Mouse (Mus musculus) layer of hippocampus, adult 8-10 months (tissue): ENCODE measurements at regions not wholly inside any gene's neighbourhood (a gene's known extent, or its start where the extent isn't known, plus 50 kb on each side); places are given as distances from the start of the nearest gene placed in this dataset.

ENCODE experiments used
- DNase-seq, 2 experiments: peaks; one replicate each; pipeline ENCODE4 v3.0.0; 2022; ENCODE audit warnings: low spot score in 2 of 2

DNA sequence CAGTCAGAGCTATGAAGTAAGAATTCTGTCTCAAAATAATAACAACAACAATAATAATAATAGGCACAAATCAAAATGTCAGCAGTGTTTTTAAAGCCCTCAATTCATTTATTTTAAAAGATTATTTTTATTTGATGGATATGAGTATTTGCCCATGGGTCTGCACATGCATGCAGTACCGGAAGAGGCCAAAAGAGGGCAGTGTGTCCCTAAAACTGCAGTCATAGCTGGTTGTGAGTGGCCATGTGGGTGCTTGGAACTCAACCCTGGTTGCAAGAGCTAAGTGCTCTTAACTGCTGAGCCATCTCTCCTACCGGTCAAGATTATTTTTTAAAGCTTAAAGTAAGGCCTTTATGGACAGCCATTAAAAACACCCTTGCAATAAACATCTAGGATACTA, 439.1 kb upstream of the Jarid2 start:
- DNase-seq: no peak

DNA sequence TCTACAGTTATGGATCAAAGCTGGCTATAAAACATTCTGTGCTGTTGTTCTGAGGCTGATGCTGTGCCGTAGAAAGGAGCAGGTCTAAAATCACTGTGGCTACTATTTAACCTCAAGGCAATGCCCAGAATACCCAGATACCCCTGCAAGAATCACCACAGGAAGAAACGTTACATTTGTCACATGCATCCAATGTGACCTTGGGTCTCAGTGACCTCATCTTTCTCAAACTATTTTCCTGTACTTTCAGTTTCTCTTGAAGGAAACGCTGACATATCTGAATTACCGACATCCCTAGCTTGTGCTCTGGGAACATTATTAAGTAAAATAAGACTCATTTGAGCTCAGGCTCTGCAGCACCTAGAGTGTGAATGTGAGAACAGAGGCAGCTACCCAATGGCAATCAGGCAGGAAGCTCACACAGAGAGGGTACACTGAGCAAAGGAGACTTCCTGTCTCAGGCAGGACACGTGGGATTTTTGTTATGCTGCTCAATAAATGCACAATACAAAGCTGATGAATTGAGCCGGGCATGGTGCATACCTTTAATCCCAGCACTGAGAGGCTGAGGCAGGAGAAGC, 436.7 kb upstream of the Jarid2 start:
- no peak for DNase-seq

DNA sequence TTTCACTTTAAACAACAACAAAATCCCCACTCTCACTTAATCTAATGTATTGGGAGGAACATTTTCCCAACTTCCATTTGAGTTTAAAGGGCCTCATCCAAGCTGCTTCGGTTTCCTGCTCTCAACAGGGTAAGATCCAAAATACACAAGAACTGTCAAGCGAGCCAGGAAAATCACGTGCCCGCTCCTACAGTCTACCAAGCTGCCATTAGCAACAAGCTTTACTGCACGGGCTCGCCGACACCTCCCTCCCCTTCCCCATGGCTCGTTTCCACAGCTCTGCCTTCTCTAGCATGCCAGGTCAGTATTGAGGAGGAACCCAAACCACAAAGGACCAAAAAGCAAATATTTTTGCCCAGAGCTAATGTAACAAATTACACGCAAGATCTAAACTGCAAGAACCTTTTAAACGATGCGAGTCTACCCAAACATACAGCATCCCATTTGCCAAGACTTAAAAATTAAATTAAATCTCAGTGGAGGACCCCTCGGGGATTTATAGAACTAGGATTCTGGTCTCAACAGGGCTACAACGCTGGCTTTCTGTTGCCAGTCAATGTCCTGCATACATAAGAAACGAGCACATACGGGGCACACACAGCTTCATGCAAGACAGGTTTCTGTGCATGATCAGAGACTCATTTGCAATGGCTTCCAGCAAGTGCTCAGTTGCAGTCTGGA, 435.4 kb upstream of the Jarid2 start:
- peak in 1 of 2 experiments; percentile 46 for DNase-seq

DNA sequence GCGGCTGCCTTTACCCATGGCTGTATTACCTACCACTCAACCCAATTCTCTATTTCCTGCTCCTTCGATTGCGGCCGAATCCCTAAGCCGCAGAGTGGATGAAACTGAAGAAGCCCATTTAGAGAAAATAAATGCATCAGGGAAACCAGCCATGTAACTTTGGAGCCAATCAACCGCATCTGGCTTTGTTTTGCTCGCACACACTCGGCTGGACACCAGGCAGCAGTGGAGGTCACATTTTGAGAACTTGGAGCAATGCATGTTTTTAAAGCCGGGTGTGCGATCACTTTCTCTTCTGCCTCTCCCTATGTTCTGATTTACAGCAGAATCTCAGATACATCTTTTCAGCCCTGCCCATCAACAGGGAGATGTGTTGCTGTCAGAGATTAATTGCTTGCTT, 433.7 kb upstream of the Jarid2 start:
- no peak for DNase-seq

DNA sequence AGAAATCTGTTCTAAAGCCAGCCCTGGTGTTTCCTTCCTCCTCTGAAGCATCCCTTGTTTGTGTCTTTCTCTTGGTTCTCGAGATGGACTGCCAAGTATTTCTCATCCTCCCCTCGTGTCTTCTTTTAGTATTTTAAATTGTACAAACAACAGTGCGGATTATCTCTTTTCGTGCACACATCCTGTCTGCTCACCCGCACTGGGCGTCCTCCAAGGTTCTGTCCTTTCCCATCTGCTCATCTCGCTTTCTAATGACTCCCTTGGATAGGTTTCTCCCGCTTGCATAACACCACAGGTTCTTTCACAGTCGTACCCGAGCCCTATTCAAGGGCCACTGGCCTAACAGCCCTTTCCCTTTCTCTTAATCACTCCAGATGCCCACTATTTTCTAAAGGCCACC, 428.7 kb upstream of the Jarid2 start:
- DNase-seq: no peak

DNA sequence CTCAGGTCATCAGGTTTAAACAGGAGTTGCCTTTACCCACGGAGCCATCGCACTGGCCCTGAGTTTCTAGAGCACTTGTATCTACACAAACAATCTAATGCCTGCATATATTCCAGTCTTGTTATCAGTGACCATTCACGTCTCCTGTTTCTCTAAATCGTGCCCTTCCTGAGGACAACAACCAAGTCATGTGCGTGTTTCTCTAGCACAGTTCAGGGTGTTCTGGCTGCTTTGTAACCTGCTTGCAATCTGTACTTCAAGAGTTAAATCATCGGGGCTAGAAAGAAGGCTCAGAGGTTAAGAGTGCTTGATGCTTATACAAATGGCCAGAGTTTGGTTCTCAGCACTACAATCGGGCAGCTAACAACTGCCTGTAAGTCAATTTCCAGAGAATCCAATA, 428.1 kb upstream of the Jarid2 start:
- no peak for DNase-seq

DNA sequence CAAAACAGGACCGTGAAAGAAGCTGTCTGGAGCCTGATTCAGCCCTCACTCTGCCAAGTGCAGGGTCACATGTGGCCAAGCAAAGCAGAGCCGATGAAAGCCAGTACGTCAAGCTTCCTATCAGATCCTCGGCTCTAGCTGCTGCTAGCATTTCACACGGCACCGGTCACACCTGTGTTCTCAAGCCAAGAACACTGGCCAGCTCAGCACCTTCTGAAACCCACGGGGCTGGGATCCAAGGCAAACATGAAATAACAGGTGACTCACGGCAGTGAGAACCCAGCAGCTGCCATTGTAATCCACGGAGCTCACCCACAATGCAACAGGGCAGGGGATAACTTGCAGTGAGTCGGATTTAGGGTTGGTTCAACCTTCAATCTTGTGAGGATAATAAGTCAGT, 427.3 kb upstream of the Jarid2 start:
- no peak for DNase-seq

DNA sequence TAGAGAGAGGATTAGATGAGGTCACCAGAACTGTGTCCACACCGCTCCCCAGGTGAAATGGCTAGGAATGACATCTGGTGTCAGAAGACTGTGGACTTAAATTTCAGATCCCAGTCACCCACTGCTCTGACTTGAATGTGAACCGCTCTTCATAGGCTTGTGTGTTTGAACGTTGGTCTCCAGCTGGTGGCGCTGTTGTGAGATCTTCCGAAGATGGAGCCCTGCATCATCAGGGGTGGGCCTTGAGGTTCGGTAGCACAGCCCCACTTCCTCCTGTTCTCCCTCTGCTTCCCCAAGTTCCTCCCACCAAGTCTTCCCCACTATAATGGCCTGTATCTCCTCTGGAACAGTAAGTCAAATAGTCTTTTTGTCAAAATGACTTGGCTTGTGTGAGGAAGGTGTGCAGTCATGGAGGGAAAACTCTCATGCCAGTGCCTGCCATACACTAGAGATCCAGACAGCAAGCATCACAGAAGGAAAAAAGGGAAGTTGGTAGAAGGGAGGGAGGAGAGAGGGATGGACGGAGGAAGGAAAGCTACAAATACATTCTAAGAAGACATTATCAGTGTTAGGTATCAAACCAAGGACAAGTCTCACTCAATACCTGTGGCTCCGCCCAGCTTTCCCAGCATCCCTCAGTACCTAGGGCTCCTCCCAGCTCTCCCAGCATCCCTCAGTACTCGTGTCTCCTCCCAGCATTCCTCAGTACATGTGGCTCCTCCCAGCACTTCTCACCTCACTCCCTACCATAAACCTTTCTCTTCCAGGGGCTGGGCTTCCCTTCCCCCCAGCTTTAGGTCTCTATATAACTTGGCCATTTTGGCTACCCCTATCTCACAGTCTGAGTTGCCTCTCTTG, 423.9 kb upstream of the Jarid2 start:
- no peak for DNase-seq

DNA sequence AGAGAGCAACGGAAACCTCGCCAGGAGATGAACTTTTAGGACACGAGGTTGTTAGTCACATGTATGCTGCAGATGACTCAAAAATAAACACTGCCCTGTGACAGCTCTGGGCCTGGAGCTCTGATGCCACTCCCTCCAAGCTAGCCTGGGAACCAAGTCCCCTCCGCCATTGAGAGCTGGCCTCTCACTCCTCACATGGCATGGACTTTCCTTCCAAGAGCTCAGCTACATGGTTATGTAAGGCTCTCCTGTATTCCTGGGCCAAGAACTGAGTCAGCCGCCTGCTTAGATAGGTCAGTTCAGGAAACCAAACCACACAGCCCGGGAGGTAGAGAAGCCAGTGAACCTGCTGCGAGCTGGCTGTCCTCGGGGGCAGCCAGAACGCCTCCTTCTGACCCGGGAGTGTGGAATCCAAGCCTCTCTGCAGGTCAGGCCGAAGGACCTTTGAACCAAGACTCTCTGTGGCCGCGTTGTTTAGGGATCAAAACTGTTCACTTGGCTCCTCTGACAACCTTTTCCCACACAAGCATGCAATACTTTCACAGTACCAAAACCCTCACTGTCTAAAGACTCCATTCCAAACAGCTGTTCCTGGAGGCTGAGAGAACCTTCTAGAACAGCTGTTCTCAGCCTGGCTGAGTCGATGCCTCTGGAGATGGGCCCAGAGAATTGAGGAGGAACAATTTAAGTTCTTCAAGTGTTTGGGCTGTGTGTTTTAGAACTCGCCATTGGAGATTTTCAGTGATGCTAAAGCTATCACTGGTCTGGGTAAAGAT, 422.8 kb upstream of the Jarid2 start:
- peak in 1 of 2 experiments; percentile 70 for DNase-seq

DNA sequence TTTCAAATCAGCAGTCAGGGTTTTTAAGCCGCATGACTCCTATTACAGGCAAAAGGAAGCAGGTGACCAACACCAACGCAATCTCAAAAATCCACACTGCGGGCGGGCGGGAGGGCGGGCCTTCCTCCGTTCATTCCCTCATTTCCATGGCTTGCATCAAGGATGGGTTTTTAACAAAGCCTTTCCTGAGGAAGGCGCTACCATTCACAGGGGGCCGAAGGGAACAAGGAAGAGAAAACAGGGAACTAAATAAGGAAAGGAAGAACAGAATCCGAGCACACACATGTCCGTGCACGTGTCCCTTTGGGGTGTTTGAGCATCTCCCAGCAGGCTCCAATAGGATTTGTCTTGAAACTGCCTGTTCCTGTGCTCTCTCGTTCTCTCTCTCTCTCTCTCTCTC, 421.0 kb upstream of the Jarid2 start:
- DNase-seq: no peak

DNA sequence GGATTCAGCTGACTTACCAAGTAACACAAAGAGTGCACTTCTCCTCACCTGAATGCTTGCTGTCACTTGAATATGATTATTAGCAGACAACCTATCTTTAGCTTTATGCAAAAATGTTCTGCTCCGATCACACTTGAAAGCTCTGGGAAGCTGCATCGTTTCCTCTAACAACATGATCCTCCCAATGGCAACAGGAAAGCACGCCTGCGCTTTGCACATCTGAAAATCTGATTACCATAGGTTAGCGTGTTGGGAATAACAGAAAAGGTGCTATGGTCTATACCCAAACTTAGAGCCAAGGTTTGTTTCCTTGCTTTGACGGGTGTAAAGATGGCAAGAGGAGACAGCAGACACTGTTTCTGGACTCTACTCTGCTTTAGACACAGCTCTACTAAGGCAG, 417.0 kb upstream of the Jarid2 start:
- DNase-seq: no peak

DNA sequence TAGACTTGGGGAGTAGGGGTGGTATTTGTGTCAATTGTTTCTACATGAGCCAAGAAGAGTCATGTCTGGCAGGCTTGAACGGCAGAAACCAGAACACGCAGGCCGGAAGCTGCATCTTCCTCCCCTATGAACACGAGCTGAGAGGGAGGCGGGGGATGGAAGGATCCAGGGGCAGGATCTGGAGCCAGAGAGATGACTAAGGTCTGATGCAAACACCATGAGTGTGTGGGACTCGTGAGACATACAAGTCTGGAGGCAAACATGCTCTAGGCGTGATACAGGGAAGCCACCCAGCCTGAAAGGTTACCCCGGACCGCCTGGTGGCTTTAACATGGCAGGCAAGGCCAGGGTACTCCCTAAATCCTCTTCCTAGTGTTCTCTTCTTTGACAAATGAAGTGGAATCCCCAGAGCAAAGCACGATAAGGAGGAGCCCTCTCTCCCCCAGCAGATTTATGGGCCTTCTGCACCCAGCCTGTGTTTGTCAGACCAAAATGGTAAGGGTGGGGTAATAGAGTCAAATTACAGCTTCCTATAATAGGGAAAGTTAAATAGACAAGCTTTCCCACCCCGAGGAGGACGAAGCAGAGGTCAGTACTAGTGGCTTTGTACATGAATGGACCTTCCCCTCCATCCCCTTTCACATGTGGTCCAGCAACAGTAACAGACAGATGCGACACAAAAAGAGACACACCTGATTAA, 412.4 kb upstream of the Jarid2 start:
- no peak for DNase-seq

DNA sequence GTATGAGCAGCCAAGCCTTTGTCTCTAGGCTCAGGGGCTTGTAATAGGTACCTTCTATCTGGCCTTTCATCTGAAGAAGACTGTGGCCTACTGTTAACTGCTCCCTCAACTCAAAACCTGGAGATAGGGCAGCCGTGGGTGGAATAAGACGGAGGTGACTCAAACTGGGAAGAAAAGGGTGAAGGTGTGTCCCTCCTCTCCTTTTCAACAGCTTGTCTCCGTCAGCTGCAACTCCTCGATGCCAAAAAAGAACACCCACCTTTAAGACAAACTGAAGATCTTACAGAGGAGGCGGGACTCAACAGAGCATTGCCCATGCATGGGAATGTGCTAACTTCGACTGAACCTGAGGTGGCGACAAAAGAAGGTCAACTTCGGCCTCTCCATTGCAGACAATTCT, 411.7 kb upstream of the Jarid2 start:
- DNase-seq: no peak

DNA sequence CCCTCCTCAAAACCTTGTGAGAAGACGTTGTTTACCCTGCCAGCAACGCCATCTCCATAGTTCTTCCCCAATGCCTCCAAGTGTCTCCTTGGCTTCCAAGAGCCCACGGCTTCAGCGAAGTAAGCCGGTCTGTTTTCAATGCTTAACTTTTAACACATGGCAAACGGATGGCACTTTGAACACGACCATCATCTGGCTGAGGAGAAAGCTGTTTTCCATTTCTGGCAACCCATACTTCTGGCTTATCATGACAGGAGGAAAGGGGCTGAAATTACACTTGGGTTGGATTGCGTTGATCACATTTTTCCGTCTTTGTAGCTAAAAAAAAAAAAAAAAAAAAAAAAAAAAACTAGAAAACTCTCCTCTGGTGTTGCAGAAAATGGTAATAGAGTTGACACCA, 410.2 kb upstream of the Jarid2 start:
- DNase-seq: no peak

DNA sequence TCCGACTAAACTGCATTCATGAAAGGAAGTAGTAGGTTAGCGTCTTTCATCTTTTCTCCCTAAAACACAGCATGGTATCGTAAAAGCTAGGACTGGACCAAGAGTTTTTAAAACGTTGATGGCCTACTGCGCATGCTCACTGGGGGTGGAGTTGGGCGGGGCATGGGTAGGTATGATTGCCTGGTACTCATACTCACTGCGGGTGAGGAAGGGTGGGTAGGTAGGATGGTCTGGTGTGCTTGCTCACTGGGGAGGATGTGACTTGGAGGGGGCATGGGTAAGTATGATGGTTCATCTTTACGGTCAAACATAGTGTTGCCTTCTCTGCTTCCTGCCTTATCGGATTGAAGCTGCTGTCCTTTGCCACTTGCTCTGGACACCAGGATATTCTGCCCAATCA, 409.8 kb upstream of the Jarid2 start:
- no peak for DNase-seq

DNA sequence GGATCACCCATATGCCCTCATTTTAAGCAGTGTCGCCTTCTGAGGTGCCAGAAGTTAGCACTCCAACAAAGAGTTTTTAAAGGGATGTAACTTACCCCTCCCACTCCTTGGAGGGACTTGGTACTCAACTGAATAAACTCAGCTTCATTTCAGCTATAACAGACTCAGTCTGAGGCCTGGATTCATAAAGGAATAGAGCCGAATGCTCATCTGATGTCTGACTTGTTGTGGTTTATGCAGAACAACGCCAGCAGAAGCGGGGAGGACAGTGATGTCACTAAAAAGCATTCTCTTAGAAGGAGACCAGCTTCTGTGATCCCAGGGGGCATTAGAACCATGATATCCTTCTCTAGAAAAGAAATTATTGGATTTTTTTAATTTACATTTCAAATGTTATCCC, 409.0 kb upstream of the Jarid2 start:
- DNase-seq: no peak

DNA sequence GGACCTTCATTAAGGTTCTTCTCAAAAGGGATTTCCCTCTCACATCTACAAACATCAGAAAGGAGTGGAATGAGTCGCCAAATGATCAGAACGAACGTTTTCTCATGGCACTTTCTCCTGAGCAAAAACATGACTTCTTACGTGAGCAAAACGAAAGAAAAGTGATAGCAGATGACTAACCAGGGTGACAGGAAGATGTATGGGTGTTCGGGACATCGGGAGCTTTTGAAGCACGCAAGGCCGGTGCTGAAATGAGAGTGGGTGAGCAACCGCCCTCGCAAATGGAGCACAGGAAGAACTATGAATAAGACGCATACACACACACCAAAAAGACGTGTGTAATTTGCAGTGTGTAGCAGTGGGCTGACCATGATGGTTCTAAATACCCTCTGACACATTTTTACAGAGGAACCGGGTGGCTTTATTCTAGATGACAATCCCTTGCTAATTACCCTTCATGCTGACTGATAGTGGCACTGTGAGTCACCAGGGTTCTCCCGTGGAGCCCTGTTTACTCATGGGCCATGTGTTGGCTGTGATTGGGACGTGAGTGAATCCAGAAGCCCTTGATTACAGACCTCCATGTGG, 408.2 kb upstream of the Jarid2 start:
- DNase-seq: no peak

DNA sequence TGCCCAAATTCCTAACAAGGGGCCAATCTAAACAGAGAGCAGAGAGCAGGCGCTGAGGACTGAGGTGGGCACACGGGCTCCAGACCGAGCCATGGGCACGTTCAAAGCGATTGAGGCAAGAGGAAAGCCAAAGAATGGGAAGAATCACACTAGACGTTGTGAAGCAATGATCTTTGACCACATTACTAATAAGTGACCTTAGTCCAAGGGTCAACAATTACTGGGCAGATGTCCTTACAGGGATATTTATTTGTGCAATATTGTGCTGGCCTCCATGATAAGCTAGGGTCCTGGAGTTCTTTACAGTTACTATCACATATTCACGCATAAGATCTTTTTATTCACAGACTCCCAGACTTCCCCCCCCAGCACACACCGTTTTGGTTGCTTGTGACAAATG, 400.9 kb upstream of the Jarid2 start:
- DNase-seq: no peak

DNA sequence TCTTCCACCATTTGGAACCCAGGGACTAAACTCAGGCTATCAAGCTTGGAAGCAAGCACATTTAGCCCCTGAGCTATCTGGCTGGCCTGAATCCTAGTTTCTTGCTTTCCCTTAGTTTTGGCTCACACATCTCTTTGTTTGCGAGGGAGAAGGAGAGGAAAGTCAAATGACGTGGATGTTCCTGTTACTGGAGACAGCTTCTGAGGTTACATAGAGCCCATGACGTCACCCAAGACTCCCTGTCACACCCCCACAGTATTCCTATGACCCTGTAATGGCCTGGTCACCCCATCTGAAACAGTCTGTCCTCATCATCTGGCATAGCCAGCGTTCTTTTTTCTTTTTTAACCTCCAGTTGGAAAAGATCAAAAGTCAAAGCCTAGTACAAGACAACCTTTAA, 400.1 kb upstream of the Jarid2 start:
- DNase-seq: no peak

DNA sequence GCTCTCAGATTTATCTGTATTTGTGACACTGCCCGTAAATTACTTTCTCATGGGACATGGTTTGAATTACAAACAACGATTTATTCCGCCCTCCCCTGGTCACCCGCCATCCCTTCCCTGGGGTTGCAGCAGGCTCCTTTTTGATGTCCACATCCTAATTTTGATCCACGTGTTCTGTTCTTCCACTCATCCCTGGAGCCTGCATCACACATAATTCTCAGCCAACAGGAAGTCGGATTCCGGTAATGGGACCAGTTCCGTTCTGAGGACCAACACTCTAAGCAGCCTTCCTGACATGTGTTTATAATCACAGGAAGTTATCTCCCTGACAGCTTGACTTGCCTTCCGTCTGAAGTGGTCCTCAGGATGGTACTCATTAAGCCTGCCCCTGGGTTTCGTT, 399.6 kb upstream of the Jarid2 start:
- no peak for DNase-seq

DNA sequence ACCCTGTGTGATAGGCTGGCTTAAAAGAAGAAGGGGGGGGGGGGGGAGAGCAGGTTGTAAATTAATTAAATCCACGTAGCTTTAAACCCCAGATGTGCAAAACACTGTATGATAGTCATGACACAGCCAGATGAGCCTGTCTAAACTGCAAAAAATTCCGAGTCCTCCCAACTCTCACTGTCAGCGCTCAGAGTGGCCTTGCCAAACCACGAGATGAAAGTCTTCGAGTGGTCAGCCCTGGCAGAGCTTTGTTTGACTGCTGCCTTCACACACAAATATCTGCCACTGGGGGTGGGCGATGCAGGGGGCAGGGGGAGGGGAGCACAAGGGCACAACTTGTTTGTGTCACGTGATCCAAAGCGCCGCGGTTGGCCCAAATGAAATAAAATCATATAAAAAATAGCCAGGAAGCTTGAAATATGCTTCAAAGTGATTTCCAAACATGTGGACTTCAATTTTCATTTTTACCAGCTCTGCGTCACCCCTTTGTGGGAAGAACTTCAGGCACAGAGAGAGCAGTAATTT, 396.5 kb upstream of the Jarid2 start:
- DNase-seq: no peak
